Mouse (Mus musculus): ENCODE data around the gene Traf1.

DNA sequence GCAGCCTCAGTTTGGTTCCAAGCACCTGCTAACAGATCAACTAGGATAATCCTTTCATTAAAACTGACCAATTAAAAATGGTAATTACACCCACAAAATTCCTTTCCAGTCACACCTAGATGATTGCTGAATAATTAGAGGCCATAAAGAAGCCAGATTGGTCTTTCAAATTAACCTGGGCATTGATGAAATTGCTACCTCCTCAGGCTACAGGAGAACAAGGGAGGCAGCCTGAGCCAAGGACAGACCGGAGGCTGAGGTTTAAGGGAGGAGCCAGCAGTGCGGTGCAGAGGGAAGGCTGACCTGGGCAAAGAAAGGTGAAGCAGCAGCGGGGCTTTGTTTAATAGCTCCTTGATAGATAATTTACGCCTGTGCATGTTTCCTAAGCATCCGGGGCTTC lies 24.1 kb downstream of the Traf1 start:
- TF ChIP-seq CTCF (IDR thresholded peaks at IDR 0.05; ENCODE audit: control insufficient read depth, insufficient read depth, insufficient read length) (no peak), CEBPB (IDR thresholded peaks at IDR 0.05; ENCODE audit: low read depth) (no peak), USF1 (IDR thresholded peaks at IDR 0.05; ENCODE audit: low read depth) (no peak), MYOD1 (IDR thresholded peaks at IDR 0.05; ENCODE audit: control insufficient read depth, insufficient read length, low read depth) (no peak)

All from C2C12 (cell line).